Mouse (Mus musculus) myocyte (in vitro differentiated cells): Measurements from ENCODE around the gene Syt2. TPM values are rescaled to one million over a fixed set of nuclear protein-coding genes. Genes with fewer than 3 reads are reported as not detected.

ENCODE experiments used
- H3K27me3 ChIP-seq: one replicate; pipeline ENCODE4 v1.6.1; 2011; ENCODE audit not compliant: control insufficient read depth, insufficient read depth, insufficient read length
- H3K36me3 ChIP-seq: one replicate; pipeline ENCODE4 v1.6.1; 2011; ENCODE audit not compliant: control insufficient read depth, insufficient read depth
- H3K4me2 ChIP-seq: one replicate; pipeline ENCODE4 v1.6.1; 2011; ENCODE audit warnings: low read depth, control low read depth
- H3K4me3 ChIP-seq: one replicate; pipeline ENCODE4 v1.5.1; 2011; ENCODE audit warnings: mild to moderate bottlenecking, control low read depth, moderate library complexity
- H3K79me2 ChIP-seq: one replicate; pipeline ENCODE4 v1.6.1; 2011; ENCODE audit not compliant: control insufficient read depth, insufficient read depth
- H3ac ChIP-seq: one replicate; pipeline ENCODE4 v1.6.1; 2011; ENCODE audit not compliant: control insufficient read depth, insufficient read length
- CEBPB ChIP-seq: IDR thresholded peaks from 2 replicates; pipeline ENCODE4 v1.6.1; 2011; ENCODE audit warnings: mild to moderate bottlenecking, moderate library complexity; ENCODE audit not compliant: poor library complexity, insufficient read depth, severe bottlenecking
- E2F4 ChIP-seq: IDR thresholded peaks from one replicate; pipeline ENCODE4 v1.6.1; 2011; ENCODE audit warnings: mild to moderate bottlenecking, control low read depth, moderate library complexity; ENCODE audit not compliant: insufficient read depth
- MAX ChIP-seq: IDR thresholded peaks from one replicate; pipeline ENCODE4 v1.6.1; 2011; ENCODE audit warnings: low read depth, mild to moderate bottlenecking, control low read depth
- MYOD1 ChIP-seq, 3 experiments: IDR thresholded peaks; one replicate each; pipeline ENCODE4 v1.6.1; 2011; ENCODE audit warnings: control low read depth in 2 of 3, low read depth in 2 of 3, mild to moderate bottlenecking in 2 of 3, moderate library complexity in 1 of 3; ENCODE audit not compliant: insufficient read length in 2 of 3, control insufficient read depth in 1 of 3
- MYOG ChIP-seq, 3 experiments: IDR thresholded peaks; one replicate each; pipeline ENCODE4 v1.6.1; 2011; ENCODE audit warnings: control low read depth in 2 of 3, low read depth in 2 of 3, mild to moderate bottlenecking in 2 of 3; ENCODE audit not compliant: insufficient read length in 2 of 3, control insufficient read depth in 1 of 3, insufficient read depth in 1 of 3
- POLR2A ChIP-seq: IDR thresholded peaks from one replicate; pipeline ENCODE4 v1.6.1; 2011; ENCODE audit warnings: low read depth, mild to moderate bottlenecking, control low read depth, moderate library complexity; ENCODE audit not compliant: insufficient read length
- POLR2AphosphoS2 ChIP-seq: IDR thresholded peaks from one replicate; pipeline ENCODE4 v1.6.1; 2011; ENCODE audit warnings: low read depth, control low read depth; ENCODE audit not compliant: insufficient read length
- REST ChIP-seq: IDR thresholded peaks from one replicate; pipeline ENCODE4 v1.6.1; 2011; ENCODE audit warnings: mild to moderate bottlenecking, control low read depth, moderate library complexity; ENCODE audit not compliant: insufficient read depth, insufficient read length
- SRF ChIP-seq: IDR thresholded peaks from one replicate; pipeline ENCODE4 v1.6.1; 2011; ENCODE audit warnings: low read depth; ENCODE audit not compliant: control insufficient read depth, insufficient read length
- TCF12 ChIP-seq: IDR thresholded peaks from one replicate; pipeline ENCODE4 v1.6.1; 2011; ENCODE audit warnings: mild to moderate bottlenecking, control low read depth; ENCODE audit not compliant: poor library complexity, insufficient read depth, severe bottlenecking
- TCF3 ChIP-seq: IDR thresholded peaks from one replicate; pipeline ENCODE4 v1.6.1; 2011; ENCODE audit warnings: low read depth, control low read depth; ENCODE audit not compliant: insufficient read length
- USF1 ChIP-seq: IDR thresholded peaks from one replicate; pipeline ENCODE4 v1.6.1; 2011; ENCODE audit warnings: low read depth, mild to moderate bottlenecking, control low read depth, moderate library complexity
- polyA plus RNA-seq: library from polyadenylated mRNA; unstranded; fragments of >200 nt; fragmentation: generic; extraction: Trizol; gene quantifications from one replicate; pipeline ENCODE4 v1.2.1, GENCODE M21; 2012; ENCODE audit warnings: missing spikeins

The Syt2 gene
- polyA plus RNA-seq, 1 experiment = 0.11 TPM

GRCm38 (mm10) chr1:134790716-134791439, 144.4 kb downstream of the Syt2 start:
- Histone ChIP-seq H3K4me2 (no peak overlapping the region), H3K36me3 (no peaks in the 10 kb centered on the region), H3K79me2 (no peaks in the 10 kb centered on the region), H3K4me3 (no peak overlapping the region), H3ac (no peak overlapping the region), H3K27me3 (no peaks in the 10 kb centered on the region)
- TF ChIP-seq MYOG (IDR thresholded peaks at IDR 0.05; ENCODE audit: control insufficient read depth in 1 of 3, insufficient read depth in 1 of 3, insufficient read length in 2 of 3, low read depth in 2 of 3) (no peak), SRF (no peak), USF1 (no peak), REST (no peak), MYOD1 (IDR thresholded peaks at IDR 0.05; ENCODE audit: control insufficient read depth in 1 of 3, insufficient read length in 2 of 3, low read depth in 2 of 3) (no peak)

- no peak overlapping the region for H3K4me3 ChIP-seq
- H3K36me3 ChIP-seq = no peaks in the 10 kb centered on the region
- no peaks in the 10 kb centered on the region for H3K27me3 ChIP-seq
- TF ChIP-seq TCF3 (no peak), E2F4 (no peak), USF1 (no peak), MAX (no peak), MYOG (IDR thresholded peaks at IDR 0.05; ENCODE audit: control insufficient read depth in 1 of 3, insufficient read depth in 1 of 3, insufficient read length in 2 of 3, low read depth in 2 of 3) (no peak), SRF (no peak), MYOD1 (IDR thresholded peaks at IDR 0.05; ENCODE audit: control insufficient read depth in 1 of 3, insufficient read length in 2 of 3, low read depth in 2 of 3) (no peak), REST (no peak), CEBPB (no peak), POLR2A (no peak), TCF12 (no peak), POLR2AphosphoS2 (no peak)
- no peak overlapping the region for H3K4me2 ChIP-seq
- H3K79me2 ChIP-seq = no peaks in the 10 kb centered on the region
- H3ac ChIP-seq = no peak overlapping the region
Measured at GRCm38 (mm10) chr1:134791456-134791855, 145.0 kb downstream of the Syt2 start.

GRCm38 (mm10) chr1:134796076-134796475, 149.6 kb downstream of the Syt2 start:
- H3K4me3 ChIP-seq = no peak overlapping the region
- no peak for TF ChIP-seq MYOG (IDR thresholded peaks at IDR 0.05; ENCODE audit: control insufficient read depth in 1 of 3, insufficient read depth in 1 of 3, insufficient read length in 2 of 3, low read depth in 2 of 3)
- no peak for TF ChIP-seq USF1
- TF ChIP-seq POLR2A = no peak
- TF ChIP-seq TCF3 = no peak
- no peak for TF ChIP-seq E2F4
- TF ChIP-seq CEBPB = no peak
- no peak for TF ChIP-seq MYOD1 (IDR thresholded peaks at IDR 0.05; ENCODE audit: control insufficient read depth in 1 of 3, insufficient read length in 2 of 3, low read depth in 2 of 3)
- no peak overlapping the region for H3K4me2 ChIP-seq

GRCm38 (mm10) chr1:134796536-134796935, 150.1 kb downstream of the Syt2 start:
- TF ChIP-seq USF1 = no peak
- TF ChIP-seq POLR2AphosphoS2 = no peak
- no peak for TF ChIP-seq REST
- TF ChIP-seq MYOG (IDR thresholded peaks at IDR 0.05; ENCODE audit: control insufficient read depth in 1 of 3, insufficient read depth in 1 of 3, insufficient read length in 2 of 3, low read depth in 2 of 3) = no peak
- TF ChIP-seq CEBPB = no peak
- no peak for TF ChIP-seq TCF12
- no peak for TF ChIP-seq MAX
- TF ChIP-seq SRF = no peak
- Histone ChIP-seq H3K27me3 (no peaks in the 10 kb centered on the region), H3K4me2 (no peak overlapping the region), H3K79me2 (no peaks in the 10 kb centered on the region), H3K36me3 (no peaks in the 10 kb centered on the region), H3ac (no peak overlapping the region), H3K4me3 (no peak overlapping the region)

More at GRCm38 (mm10) chr1:134796076-134796475, 149.6 kb downstream of the Syt2 start:
- no peaks in the 10 kb centered on the region for H3K79me2 ChIP-seq
- no peak overlapping the region for H3ac ChIP-seq
- H3K27me3 ChIP-seq = no peaks in the 10 kb centered on the region
- no peaks in the 10 kb centered on the region for H3K36me3 ChIP-seq

GRCm38 (mm10) chr1:134801758-134802157, 155.3 kb downstream of the Syt2 start:
- H3ac ChIP-seq = no peak overlapping the region
- H3K4me2 ChIP-seq = no peak overlapping the region
- no peaks in the 10 kb centered on the region for H3K79me2 ChIP-seq
- H3K4me3 ChIP-seq = no peak overlapping the region
- H3K36me3 ChIP-seq = no peaks in the 10 kb centered on the region
- no peaks in the 10 kb centered on the region for H3K27me3 ChIP-seq
- no peak for TF ChIP-seq POLR2AphosphoS2
- no peak for TF ChIP-seq CEBPB
- TF ChIP-seq TCF3 = no peak
